Mouse (Mus musculus) brain, embryonic 14.5 days (tissue): Measurements from ENCODE around the gene Dnah2.

Experiments used
- CTCF ChIP-seq: fragments of 200-500 bp; IDR thresholded peaks from 2 replicates; pipeline ENCODE4 v1.5.1; 2012; ENCODE audit warnings: inconsistent platforms, mild to moderate bottlenecking, moderate library complexity, borderline replicate concordance; ENCODE audit not compliant: insufficient read depth, insufficient read length; ENCODE audit errors: extremely low read depth
- POLR2A ChIP-seq: fragments of 200-500 bp; IDR thresholded peaks from 2 replicates; pipeline ENCODE4 v1.6.1; 2012; ENCODE audit warnings: mild to moderate bottlenecking, inconsistent platforms, borderline replicate concordance; ENCODE audit not compliant: poor library complexity, insufficient read depth, insufficient read length, severe bottlenecking; ENCODE audit errors: extremely low read depth

GRCm38 (mm10) chr11:69372780-69373170, 176.1 kb downstream of the Dnah2 start:
- TF ChIP-seq CTCF (peak; percentile 40; the same call in 1 of the 2 replicates), POLR2A (no peak)
